Mouse (Mus musculus) midbrain, embryonic 14.5 days (tissue): ENCODE data around the gene Gm7697. TPM values are rescaled to one million over a fixed set of nuclear protein-coding genes. Genes with fewer than 3 reads are reported as not detected.
"Not testable (repeated sequence)": the region's sequence is repeated elsewhere in the genome, so short reads cannot be mapped to it uniquely, and the experiment has no call there.

Source experiments
- ATAC-seq: fragments of 200-750 bp; cut with Nextera tagmentation; 2 replicates; pipeline ENCODE4 v1.8.0; 2017; ENCODE audit warnings: moderate number of reproducible peaks, moderate library complexity; ENCODE audit not compliant: low FRiP score, low TSS enrichment
- DNase-seq: peaks from one replicate; pipeline ENCODE4 v3.0.0-alpha.2; 2015
- H3K27ac ChIP-seq: fragments of 300-500 bp; sonication (generic); replicated peaks from 2 replicates; pipeline ENCODE4 v1.5.1; 2014; ENCODE audit warnings: mild to moderate bottlenecking, low read depth, low read length, moderate library complexity
- H3K27me3 ChIP-seq: fragments of 300-500 bp; sonication (generic); 2 replicates; pipeline ENCODE4 v1.6.1; 2014; ENCODE audit warnings: low read length, control low read depth, mixed read lengths; ENCODE audit not compliant: control insufficient read depth, insufficient read depth
- H3K36me3 ChIP-seq: fragments of 300-500 bp; sonication (generic); 2 replicates; pipeline ENCODE4 v1.6.1; 2014; ENCODE audit warnings: low read length, control low read depth; ENCODE audit not compliant: control insufficient read depth, insufficient read depth
- H3K4me1 ChIP-seq: fragments of 300-500 bp; sonication (generic); 2 replicates; pipeline ENCODE4 v1.6.1; 2014; ENCODE audit warnings: mild to moderate bottlenecking, antibody characterized with exemption, low read length, control low read depth; ENCODE audit not compliant: control insufficient read depth, insufficient read depth
- H3K4me2 ChIP-seq: fragments of 300-500 bp; sonication (generic); 2 replicates; pipeline ENCODE4 v1.6.1; 2014; ENCODE audit warnings: mild to moderate bottlenecking, low read length, moderate library complexity
- H3K4me3 ChIP-seq: fragments of 300-500 bp; sonication (generic); replicated peaks from 2 replicates; pipeline ENCODE4 v1.5.1; 2014; ENCODE audit warnings: low read depth, low read length
- H3K9ac ChIP-seq: fragments of 300-500 bp; sonication (generic); replicated peaks from 2 replicates; pipeline ENCODE4 v1.6.1; 2014; ENCODE audit warnings: mild to moderate bottlenecking, low read length, moderate library complexity
- H3K9me3 ChIP-seq: fragments of 300-500 bp; sonication (generic); 2 replicates; pipeline ENCODE4 v1.6.1; 2016; ENCODE audit warnings: low read length, control low read depth, mixed read lengths; ENCODE audit not compliant: control insufficient read depth
- WGBS: fragments of 180-500 bp; shearing (Covaris S2); extraction: QIAGEN DNeasy Blood & Tissue Kit; methylation state at CpG from one replicate; pipeline ENCODE4 v1.1.7; 2014; 5-methylcytosine and 5-hydroxymethylcytosine counted together
- polyA plus RNA-seq: library from polyadenylated mRNA; unstranded; fragments of >200 nt; fragmentation: Nextera tagmentation; extraction: Ambion mirVana; gene quantifications from 2 replicates; pipeline ENCODE4 v1.2.1, GENCODE M21; 2014

Gm7697 gene
- polyA plus RNA-seq, 1 experiment from 2014 or later = not detected

DNA sequence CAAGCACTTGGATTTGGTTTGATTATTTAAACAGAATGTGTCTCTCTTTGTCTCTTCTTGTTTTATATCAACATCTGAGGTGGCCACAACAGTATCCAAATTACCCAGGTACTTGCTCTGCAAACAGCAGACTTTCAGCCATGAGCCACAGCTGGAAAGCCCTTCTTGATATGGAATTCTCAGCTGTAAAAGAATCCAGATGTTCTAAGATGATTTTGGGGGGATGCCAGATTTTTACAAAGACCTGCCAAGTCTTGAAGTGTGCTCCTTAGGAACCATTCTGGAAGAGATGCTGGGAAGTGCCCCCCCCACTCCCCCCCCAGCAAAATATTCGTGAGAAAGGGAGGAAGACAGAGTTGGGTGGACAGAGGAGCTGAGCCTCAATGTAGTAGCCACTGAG, 17.6 kb upstream of the Gm7697 start:
- not testable (repeated sequence) for H3K27me3 ChIP-seq, H3K9me3 ChIP-seq, H3K9ac ChIP-seq, H3K4me2 ChIP-seq, H3K4me3 ChIP-seq, H3K27ac ChIP-seq, H3K4me1 ChIP-seq, H3K36me3 ChIP-seq, DNase-seq, ATAC-seq
- 41% methylated on average over 1 of the region's 1 CpGs for WGBS

DNA sequence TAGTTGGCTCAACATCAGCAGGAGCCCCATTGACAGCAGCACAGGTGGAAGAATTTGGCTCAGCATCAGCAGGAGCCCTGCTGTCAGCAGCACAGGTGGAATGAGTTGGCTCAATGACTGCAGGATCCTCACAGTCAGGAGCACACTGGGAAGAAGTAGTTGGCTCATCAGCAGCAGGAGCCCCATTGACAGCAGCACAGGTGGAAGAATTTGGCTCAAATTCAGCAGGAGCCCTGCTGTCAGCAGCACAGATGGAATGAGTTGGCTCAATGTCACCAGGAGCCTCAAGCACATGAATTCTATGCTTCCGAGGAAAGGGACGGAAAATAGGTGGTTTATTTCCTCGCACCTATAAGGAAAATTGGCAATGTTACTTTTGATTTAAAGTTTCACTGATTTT, 47.8 kb downstream of the Gm7697 start:
- H3K9me3 ChIP-seq, ATAC-seq, H3K4me1 ChIP-seq, H3K27ac ChIP-seq, H3K9ac ChIP-seq, H3K36me3 ChIP-seq, H3K27me3 ChIP-seq, DNase-seq, H3K4me3 ChIP-seq, H3K4me2 ChIP-seq: not testable (repeated sequence)
- 76% methylated on average over 3 of the region's 3 CpGs for whole genome bisulfite sequencing

DNA sequence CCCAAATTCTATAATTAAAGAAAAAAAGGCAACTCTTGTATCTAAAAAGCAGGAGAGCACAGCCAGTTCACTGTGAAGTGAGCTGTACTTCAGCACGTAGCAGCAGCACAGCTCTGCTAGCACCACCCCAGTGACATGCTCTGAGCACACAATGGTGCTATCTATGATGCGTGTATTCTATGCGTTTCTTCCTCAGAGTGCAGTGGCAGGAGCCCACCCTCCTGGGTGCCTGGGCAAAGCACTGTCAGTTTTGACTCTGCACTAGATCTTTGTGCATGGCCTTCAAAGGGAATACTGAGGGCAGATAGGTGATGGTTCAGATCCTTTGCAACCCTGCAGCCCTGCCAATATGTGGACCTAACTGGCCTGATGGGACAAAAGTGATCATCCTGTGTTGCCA, 69.3 kb downstream of the Gm7697 start, which contains the start of gene Gm9495:
Gene Gm9495, minus strand, starts transcription at position 101 of the 400 bp plus-strand sequence.
- H3K9ac ChIP-seq = not testable (repeated sequence)
- 89% methylated on average over 1 of the region's 3 CpGs for WGBS

More for the DNA sequence above, 69.3 kb downstream of the Gm7697 start, which contains the start of gene Gm9495:
- not testable (repeated sequence) for ATAC-seq, H3K4me1 ChIP-seq, H3K9me3 ChIP-seq, DNase-seq, H3K36me3 ChIP-seq, H3K27me3 ChIP-seq, H3K4me3 ChIP-seq, H3K4me2 ChIP-seq, H3K27ac ChIP-seq

Other genes starting within 250 kb of the Gm7697 start
- 0.09 TPM in 1 of 2 replicates, not detected in the other for gene Gm9495, start 69.4 kb downstream of the Gm7697 start, polyA plus RNA-seq
- 41.4 and 48.1 TPM in 2 replicates for gene Zfp868, start 102.6 kb upstream of the Gm7697 start, polyA plus RNA-seq
- gene Zfp964, start 131.5 kb upstream of the Gm7697 start, polyA plus RNA-seq = 1.6 and 1.9 TPM in 2 replicates
- 23.4 and 31.7 TPM in 2 replicates for gene Zfp869, start 187.7 kb upstream of the Gm7697 start, polyA plus RNA-seq
- 9.6 and 10.6 TPM in 2 replicates for gene Zfp963, start 227.0 kb upstream of the Gm7697 start, polyA plus RNA-seq